Mouse (Mus musculus) embryonic fibroblast, embryonic 13.5 days (primary cell): ENCODE results near the gene Tmed10.

ENCODE experiments used
- CTCF ChIP-seq: IDR thresholded peaks from 2 replicates; pipeline ENCODE4 v1.5.1; 2011; ENCODE audit warnings: mild to moderate bottlenecking, control low read depth, low read length, moderate library complexity, borderline replicate concordance; ENCODE audit not compliant: insufficient read depth
- POLR2A ChIP-seq: IDR thresholded peaks from 2 replicates; pipeline ENCODE4 v1.6.1; 2011; ENCODE audit warnings: low read depth, mild to moderate bottlenecking, control low read depth, low read length, moderate library complexity

DNA sequence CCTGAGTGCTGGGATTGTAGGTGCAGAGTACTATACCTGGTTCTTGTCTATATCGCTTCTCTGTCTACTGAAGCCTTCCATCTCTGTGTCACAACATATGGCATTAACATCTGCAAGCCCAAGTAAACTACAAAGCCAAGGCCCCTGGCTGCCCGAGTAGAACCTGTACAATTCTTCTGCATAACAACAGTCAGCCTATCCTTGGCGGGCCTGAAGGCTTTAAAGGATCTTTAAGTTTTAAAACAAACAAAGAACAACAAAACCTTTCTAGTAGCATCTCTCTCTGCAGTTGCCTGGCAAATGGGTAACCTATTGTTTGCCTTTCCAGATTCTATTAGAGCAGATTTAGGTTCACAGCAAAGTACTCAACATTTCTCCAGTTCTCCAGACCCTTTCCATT, 20.6 kb downstream of the Tmed10 start:
- TF ChIP-seq CTCF (no peak), POLR2A (no peak)
